Mouse (Mus musculus) heart, postnatal 0 days (tissue): ENCODE measurements at regions not wholly inside any gene's neighbourhood (a gene's known extent, or its start where the extent isn't known, plus 50 kb on each side); places are given as distances from the start of the nearest gene placed in this dataset.

Experiments used
- CTCF ChIP-seq: IDR thresholded peaks from 2 replicates; pipeline ENCODE4 v1.5.1; 2016; ENCODE audit warnings: antibody characterized with exemption, control low read depth, low read depth
- EP300 ChIP-seq: IDR thresholded peaks from 2 replicates; pipeline ENCODE4 v1.6.1; 2016; ENCODE audit warnings: antibody characterized with exemption, low read depth

GRCm38 (mm10) chr9:61239328-61239727 lies 132.8 kb upstream of the Tle3 start:
- TF ChIP-seq CTCF: no peak
- no peak for TF ChIP-seq EP300
